Mouse (Mus musculus) CH12.LX (cell line): ENCODE data around the gene Senp1. TPM values are rescaled to one million over a fixed set of nuclear protein-coding genes. Genes with fewer than 3 reads are reported as not detected.

Experiments
- DNase-seq: peaks from one replicate; pipeline ENCODE4 v3.0.0-alpha.2; 2013; ENCODE audit errors: extremely low read depth
- H3K27ac ChIP-seq: 2 replicates; pipeline ENCODE4 v1.5.1; 2012; ENCODE audit warnings: low read depth, mild to moderate bottlenecking, control low read depth, moderate library complexity; ENCODE audit not compliant: insufficient read depth
- H3K27me3 ChIP-seq: replicated peaks from 2 replicates; pipeline ENCODE3; 2012; ENCODE audit warnings: inconsistent platforms
- H3K36me3 ChIP-seq, 2 experiments: replicated peaks in 1 of 2; 2 replicates each; pipeline versions ENCODE3 to v1.6.1; 2012; ENCODE audit warnings: inconsistent platforms in 1 of 2, low read length in 1 of 2, mild to moderate bottlenecking in 1 of 2, mixed read lengths in 1 of 2, moderate library complexity in 1 of 2; ENCODE audit not compliant: control insufficient read depth in 1 of 2, insufficient read depth in 1 of 2
- H3K4me1 ChIP-seq, 2 experiments: 2 replicates each; pipeline ENCODE4 v1.6.1; 2012; ENCODE audit warnings: inconsistent platforms in 1 of 2, moderate library complexity in 1 of 2; ENCODE audit not compliant: insufficient read depth in 2 of 2, control insufficient read depth in 1 of 2
- H3K4me2 ChIP-seq: 2 replicates; pipeline ENCODE4 v1.6.1; 2012; ENCODE audit warnings: low read depth, mild to moderate bottlenecking, control low read depth; ENCODE audit not compliant: poor library complexity, insufficient read depth, severe bottlenecking
- H3K4me3 ChIP-seq, 3 experiments: fragments of 150-350 bp in 1 of 3; sonication (generic) in 1 of 3; replicated peaks in 1 of 3; 2 replicates each; pipeline versions ENCODE3 to v1.5.1; 2011 to 2012; ENCODE audit warnings: low read depth in 2 of 3, low read length in 2 of 3, mild to moderate bottlenecking in 2 of 3, moderate library complexity in 2 of 3, control low read depth in 1 of 3, improper control_type of control experiment in 1 of 3, inconsistent platforms in 1 of 3, mixed read lengths in 1 of 3; ENCODE audit not compliant: poor library complexity in 1 of 3
- H3K79me2 ChIP-seq: replicated peaks from 2 replicates; pipeline ENCODE4 v1.6.1; 2012; ENCODE audit warnings: mild to moderate bottlenecking, moderate library complexity; ENCODE audit not compliant: control insufficient read depth, poor library complexity, insufficient read depth, severe bottlenecking; ENCODE audit errors: extremely low read depth
- H3K9ac ChIP-seq: 2 replicates; pipeline ENCODE4 v1.6.1; 2012; ENCODE audit warnings: low read depth, mild to moderate bottlenecking, control low read depth, moderate library complexity; ENCODE audit not compliant: insufficient read depth
- H3K9me3 ChIP-seq: replicated peaks from 2 replicates; pipeline ENCODE3; 2012; ENCODE audit warnings: low read length, inconsistent platforms, mixed read lengths
- CHD2 ChIP-seq: IDR thresholded peaks from 2 replicates; pipeline ENCODE4 v1.6.1; 2011; ENCODE audit warnings: low read length, improper control_type of control experiment
- EP300 ChIP-seq: IDR thresholded peaks from 2 replicates; pipeline ENCODE4 v1.6.1; 2011; ENCODE audit warnings: low read length, improper control_type of control experiment
- HCFC1 ChIP-seq: IDR thresholded peaks from 2 replicates; pipeline ENCODE4 v1.6.1; 2012; ENCODE audit warnings: low read depth, mild to moderate bottlenecking, inconsistent platforms, low read length, improper control_type of control experiment
- JUN ChIP-seq: IDR thresholded peaks from 2 replicates; pipeline ENCODE4 v1.6.1; 2011; ENCODE audit warnings: low read depth, mild to moderate bottlenecking, low read length, improper control_type of control experiment, moderate library complexity; ENCODE audit not compliant: insufficient read depth
- JUND ChIP-seq: conservative IDR thresholded peaks from 2 replicates; pipeline ENCODE4 v1.6.1; 2011; ENCODE audit warnings: low read depth, low read length, improper control_type of control experiment
- MAFK ChIP-seq: IDR thresholded peaks from 2 replicates; pipeline ENCODE4 v1.6.1; 2011; ENCODE audit warnings: low read length, improper control_type of control experiment; ENCODE audit not compliant: insufficient replicate concordance
- MAX ChIP-seq: IDR thresholded peaks from 2 replicates; pipeline ENCODE4 v1.6.1; 2011; ENCODE audit warnings: low read length, improper control_type of control experiment
- MEF2A ChIP-seq: IDR thresholded peaks from 2 replicates; pipeline ENCODE4 v1.6.1; 2014; ENCODE audit warnings: low read depth, mild to moderate bottlenecking, inconsistent platforms, low read length, improper control_type of control experiment, borderline replicate concordance
- NRF1 ChIP-seq: IDR thresholded peaks from 2 replicates; pipeline ENCODE4 v1.6.1; 2014; ENCODE audit warnings: low read depth, mild to moderate bottlenecking, inconsistent platforms, low read length, improper control_type of control experiment, moderate library complexity
- PAX5 ChIP-seq: IDR thresholded peaks from 2 replicates; pipeline ENCODE4 v1.6.1; 2012; ENCODE audit warnings: low read length, inconsistent platforms, mixed read lengths
- POLR2AphosphoS2 ChIP-seq: IDR thresholded peaks from 2 replicates; pipeline ENCODE4 v1.6.1; 2011; ENCODE audit warnings: low read depth, low read length, improper control_type of control experiment
- RAD21 ChIP-seq: IDR thresholded peaks from 2 replicates; pipeline ENCODE4 v1.6.1; 2011; ENCODE audit warnings: low read depth, mild to moderate bottlenecking, low read length, improper control_type of control experiment, moderate library complexity
- RCOR1 ChIP-seq: conservative IDR thresholded peaks from 2 replicates; pipeline ENCODE4 v1.6.1; 2012; ENCODE audit warnings: low read depth, mild to moderate bottlenecking, inconsistent platforms, low read length, improper control_type of control experiment
- ZC3H11A ChIP-seq: IDR thresholded peaks from 2 replicates; pipeline ENCODE4 v1.6.1; 2012; ENCODE audit warnings: low read depth, mild to moderate bottlenecking, inconsistent platforms, low read length, improper control_type of control experiment
- ZKSCAN1 ChIP-seq: IDR thresholded peaks from 2 replicates; pipeline ENCODE4 v1.6.1; 2012; ENCODE audit warnings: low read depth, inconsistent platforms, low read length, improper control_type of control experiment, borderline replicate concordance
- ZMIZ1 ChIP-seq: IDR thresholded peaks from 2 replicates; pipeline ENCODE4 v1.6.1; 2012; ENCODE audit warnings: low read depth, mild to moderate bottlenecking, inconsistent platforms, low read length, improper control_type of control experiment
- dilution Hi-C: fragments of 300-500 bp; cut with MboI; formaldehyde crosslinking; loops from 2 replicates; pipeline ENCODE4 v1.14.3; 2020; ENCODE audit warnings: low sequenced_read_pairs; ENCODE audit not compliant: extremely low pct_unique_long_range_greater_than_20kb, extremely low pct_ligation_motif_present
- in situ Hi-C: fragments of 300-500 bp; cut with MboI; formaldehyde crosslinking; loops from 3 replicates; pipeline ENCODE4 v1.14.3; 2019; ENCODE audit warnings: low sequenced_read_pairs, low pct_ligation_motif_present, low pct_unique_long_range_greater_than_20kb, mixed read lengths
- polyA plus RNA-seq: library from polyadenylated mRNA; unstranded; fragments of >175 nt; gene quantifications from 2 replicates; pipeline ENCODE4 v1.2.1, GENCODE M21; 2012; ENCODE audit warnings: low read depth; ENCODE audit not compliant: insufficient read length
- total RNA-seq, 2 experiments: library from RNA; depleted of rRNA; stranded (reverse); fragments of 300-350 nt in 1 of 2; fragments of >200 nt in 1 of 2; gene quantifications; 2 replicates each; pipeline ENCODE4 v1.2.3; 2012 to 2014

Senp1 gene
- total and polyA plus RNA-seq, 3 experiments = 14.9 to 38.5 (median 23.3) TPM

GRCm38 (mm10) chr15:98114098-98114851, 20.7 kb upstream of the Senp1 start:
- Histone ChIP-seq H3K9ac (no peak overlapping the region), H3K79me2 (no peaks in the 10 kb centered on the region), H3K4me3 (no peak overlapping the region), H3K4me2 (no peak overlapping the region), H3K27me3 (no peaks in the 10 kb centered on the region), H3K4me1 (peaks cover 0 to 13% of the 10 kb centered on the region in 2 experiments; a peak in 2 of 4 replicates), H3K9me3 (no peaks in the 10 kb centered on the region), H3K27ac (no peak overlapping the region), H3K36me3 (peaks cover 8 to 64% of the 10 kb centered on the region in 2 experiments)
- TF ChIP-seq ZKSCAN1 = no peak
- TF ChIP-seq HCFC1 = no peak
- TF ChIP-seq JUN = no peak
- no peak for TF ChIP-seq ZMIZ1
- TF ChIP-seq PAX5 = no peak
- no peak for TF ChIP-seq POLR2AphosphoS2
- no peak for TF ChIP-seq CHD2
- TF ChIP-seq NRF1 = no peak
- TF ChIP-seq MAFK = no peak
- no peak for TF ChIP-seq JUND
- TF ChIP-seq ZC3H11A = no peak
- TF ChIP-seq RCOR1 = no peak
- no peak for TF ChIP-seq MEF2A
- dilution Hi-C loops = no loop called here
- DNase-seq = no peak
- in situ Hi-C loops = no loop called here

GRCm38 (mm10) chr15:98111791-98112190, 18.2 kb upstream of the Senp1 start:
- no peaks in the 10 kb centered on the region for H3K79me2 ChIP-seq

More at GRCm38 (mm10) chr15:98111791-98112190, 18.2 kb upstream of the Senp1 start:
- Histone ChIP-seq H3K9me3 (no peaks in the 10 kb centered on the region), H3K27me3 (peaks cover 2% of the 10 kb centered on the region), H3K4me3 (no peak overlapping the region), H3K9ac (no peak overlapping the region), H3K36me3 (peaks cover 0 to 43% of the 10 kb centered on the region in 2 experiments), H3K4me2 (no peak overlapping the region), H3K4me1 (peaks cover 0 to 22% of the 10 kb centered on the region in 2 experiments; a peak in 2 of 4 replicates), H3K27ac (no peak overlapping the region)
- in situ Hi-C loops (no loop called here), dilution Hi-C loops (no loop called here)
- no peak for DNase-seq
- TF ChIP-seq RAD21 = no peak
- TF ChIP-seq ZMIZ1 = no peak
- no peak for TF ChIP-seq RCOR1
- TF ChIP-seq MAX = no peak
- TF ChIP-seq POLR2AphosphoS2 = no peak
- no peak for TF ChIP-seq EP300
